ENCODE assay signal across 8 mouse cellular contexts in the genomic region with DNA sequence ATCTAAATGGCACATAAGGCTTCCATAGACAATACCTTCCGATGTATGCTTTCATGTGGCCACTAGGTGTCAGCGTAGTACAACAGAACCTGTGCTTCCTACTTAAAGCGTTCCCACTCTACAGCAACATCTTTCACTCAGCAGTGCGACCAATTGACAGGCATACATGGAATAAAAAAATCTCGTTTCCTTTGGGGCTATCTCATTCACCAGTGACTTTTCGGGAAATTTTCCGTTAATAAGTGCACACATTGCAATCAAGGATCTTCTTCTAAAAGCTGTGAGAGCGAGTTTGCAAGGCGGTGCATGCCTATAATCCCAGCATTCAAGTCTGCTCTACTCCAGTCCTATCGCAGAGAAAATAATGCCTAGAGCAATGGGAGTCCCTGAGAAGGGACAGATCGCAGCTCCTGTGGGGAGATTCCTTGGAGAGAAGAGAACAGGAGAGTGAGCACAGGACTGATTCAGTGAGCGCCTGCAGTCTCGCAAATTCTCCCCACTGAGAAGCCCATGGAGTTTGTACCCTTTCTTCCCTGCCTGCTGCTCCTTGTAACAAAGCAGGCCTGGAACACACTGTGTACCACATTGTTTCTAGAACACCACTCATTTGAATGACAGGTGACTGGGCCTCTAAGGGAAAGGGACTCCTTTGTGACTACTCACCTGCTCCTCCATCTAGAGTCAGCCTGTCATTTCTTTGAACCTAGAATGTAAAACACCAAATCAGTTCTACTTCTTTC.
A peak's percentile ranks its signal among the peaks of the same experiment; 100 is the strongest.
DNase-seq lines count a peak whose midpoint lies in the region; ATAC-seq and TF ChIP-seq lines count a peak whose summit lies in the region.

No protein-coding gene starts in this region.

- H3K4me1 ChIP-seq in midbrain, embryonic 11.5 days (ENCODE audit: control insufficient read depth, insufficient read depth, low read length), result peaks cover 3% of the 10 kb centered on the region
- no peaks in the 10 kb centered on the region for H3K4me1 ChIP-seq in spleen, adult 2 months (ENCODE audit: control insufficient read depth, insufficient read depth, insufficient read length)

- no peaks in the 10 kb centered on the region for H3K9me3 ChIP-seq in midbrain, embryonic 11.5 days (ENCODE audit: control insufficient read depth, low read length)

- no peaks in the 10 kb centered on the region for H3K27me3 ChIP-seq in midbrain, embryonic 11.5 days (ENCODE audit: control insufficient read depth, insufficient read depth, low read length)
- H3K27me3 ChIP-seq in spleen, adult 2 months (ENCODE audit: control insufficient read depth, insufficient read depth, low read length), result no peaks in the 10 kb centered on the region

- TF ChIP-seq POLR2A in spleen, adult 2 months (IDR thresholded peaks at IDR 0.05; ENCODE audit: low read depth, low read length), result no peak

- peak overlapping the region; percentile 40 for H3K4me2 ChIP-seq in midbrain, embryonic 11.5 days

- H3K36me3 ChIP-seq in midbrain, embryonic 11.5 days (ENCODE audit: control insufficient read depth, insufficient read depth, low read length), result no peaks in the 10 kb centered on the region
- no peaks in the 10 kb centered on the region for H3K36me3 ChIP-seq in spleen, adult 2 months (ENCODE audit: control insufficient read depth, insufficient read depth, low read length)

- H3K27ac ChIP-seq in midbrain, embryonic 11.5 days (ENCODE audit: low read depth, low read length), result no peak overlapping the region; the same call in 1 of the 2 replicates
- H3K27ac ChIP-seq in spleen, adult 2 months (ENCODE audit: insufficient read depth, low read length), result no peak overlapping the region

- DNase-seq in ovary, adult 18-20 months (ENCODE audit: low spot score), result peak; percentile 20
- DNase-seq in ovary, postnatal 10 days (ENCODE audit: low spot score), result no peak
- DNase-seq in cerebellum, postnatal 14 days, result peak; percentile 79 to 81
- DNase-seq in frontal cortex, postnatal 14 days (ENCODE audit: low spot score in 2 of 2), result peak; percentile 32 to 61
- peak; percentile 75 for DNase-seq in induced T-regulatory cell, adult 2 months (ENCODE audit: low read depth)
- peak; percentile 58 to 78 for DNase-seq in left cerebral cortex, adult 18-20 months (ENCODE audit: low spot score in 2 of 2)
- DNase-seq in midbrain, embryonic 11.5 days (ENCODE audit: low spot score, missing footprints), result peak; percentile 94
- peak; percentile 26 to 51 for DNase-seq in spleen, adult 2 months (ENCODE audit: low read depth in 1 of 2, low spot score in 2 of 2)

- peak; percentile 64; the same call in 1 of the 2 replicates for TF ChIP-seq CTCF in spleen, adult 2 months (IDR thresholded peaks at IDR 0.05; ENCODE audit: extremely low read depth, insufficient read depth, insufficient read length, insufficient replicate concordance)

- peak; percentile 93 for ATAC-seq in midbrain, embryonic 11.5 days (ENCODE audit: low FRiP score)

- WGBS in midbrain, embryonic 11.5 days, result 9% methylated on average over 13 of the region's 13 CpGs
- 33% methylated on average over 13 of the region's 13 CpGs for WGBS in spleen, adult 2 months

- H3K9ac ChIP-seq in midbrain, embryonic 11.5 days (ENCODE audit: low read length), result peak overlapping the region; percentile 42; the same call in 1 of the 2 replicates

- H3K4me3 ChIP-seq in midbrain, embryonic 11.5 days (ENCODE audit: low read depth, low read length), result no peak overlapping the region
- H3K4me3 ChIP-seq in spleen, adult 2 months (ENCODE audit: extremely low read depth, insufficient read depth, insufficient read length), result no peak overlapping the region
